Mouse (Mus musculus): Measurements from ENCODE around the gene Jazf1.

Jazf1 gene

DNA sequence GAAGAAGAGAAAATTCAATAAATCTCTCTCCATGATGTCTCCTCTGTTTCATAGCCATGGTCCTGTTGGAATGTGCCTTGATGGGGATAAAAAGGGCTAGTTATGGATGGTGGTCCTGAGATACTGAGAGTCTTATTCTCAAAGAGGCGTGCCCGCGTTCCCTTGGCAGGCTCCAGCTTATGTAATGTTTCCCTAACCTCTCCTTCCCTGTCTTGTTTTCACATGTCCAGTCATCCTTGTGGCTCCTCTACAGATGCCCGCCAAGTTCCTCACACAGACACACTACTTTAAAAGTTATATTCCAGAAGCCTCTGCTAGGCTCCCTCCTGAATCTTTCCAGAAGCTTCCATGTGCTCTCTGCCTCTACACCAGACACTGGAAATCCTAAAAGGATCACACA lies 151.0 kb downstream of the Jazf1 start:
- intact Hi-C loops (cut with DNase I): loop anchor here (5.0 to 10.0 kb wide), 3 partner anchors 183 to 660 kb away; no protein-coding TSS in a partner anchor

GRCm38 (mm10) chr6:52916836-52917376 lies 151.5 kb downstream of the Jazf1 start:
- intact Hi-C loops (cut with DNase I): loop anchor here (5.0 to 10.0 kb wide), 3 partner anchors 182 to 660 kb away; no protein-coding TSS in a partner anchor

GRCm38 (mm10) chr6:52914921-52915320 lies 153.5 kb downstream of the Jazf1 start:
- intact Hi-C loops (cut with DNase I): loop anchor here (5.0 to 10.0 kb wide), 3 partner anchors 180 to 658 kb away; no protein-coding TSS in a partner anchor

DNA sequence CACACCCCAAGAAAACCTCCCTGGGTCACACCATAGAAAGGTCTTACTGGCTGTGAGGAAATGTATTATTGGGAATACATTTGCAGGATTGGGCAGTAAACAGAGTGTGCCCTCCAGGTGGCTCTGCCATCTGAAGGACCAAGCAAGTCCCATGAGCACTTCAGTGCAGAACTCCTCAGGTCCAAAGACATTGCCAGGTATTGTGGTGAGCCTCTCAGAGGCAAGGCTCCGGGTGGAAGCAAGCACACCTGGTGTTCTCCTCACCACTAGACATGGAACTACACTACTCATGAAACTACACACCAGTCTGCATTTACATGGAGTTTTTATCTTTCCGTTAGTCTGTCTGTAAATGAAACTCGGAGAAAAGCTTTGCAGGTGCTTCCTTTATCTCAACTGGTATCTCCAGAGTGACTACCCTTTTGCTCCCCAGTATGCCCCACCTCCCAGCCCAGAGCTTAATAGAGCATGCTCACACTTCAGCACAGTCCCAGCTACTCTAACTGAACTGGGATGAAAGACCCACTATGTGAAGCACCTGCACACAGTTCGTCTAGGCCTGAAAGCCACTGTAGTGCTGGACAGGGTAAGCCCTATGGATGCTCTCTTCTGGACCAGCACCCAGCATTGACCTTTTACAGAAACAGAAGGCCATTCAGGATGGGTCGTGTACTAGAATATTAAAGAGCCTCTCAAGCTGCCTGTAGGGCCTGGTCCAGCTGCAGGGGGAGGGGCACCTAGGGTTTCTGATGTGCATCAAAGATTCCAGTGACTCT lies 156.1 kb downstream of the Jazf1 start:
- intact Hi-C loops (cut with DNase I): loop anchor here (10.0 kb wide), 2 partner anchors 178 to 248 kb away; no protein-coding TSS in a partner anchor

GRCm38 (mm10) chr6:52906801-52907200 lies 161.6 kb downstream of the Jazf1 start:
- intact Hi-C loops (cut with DNase I): no loop called here

DNA sequence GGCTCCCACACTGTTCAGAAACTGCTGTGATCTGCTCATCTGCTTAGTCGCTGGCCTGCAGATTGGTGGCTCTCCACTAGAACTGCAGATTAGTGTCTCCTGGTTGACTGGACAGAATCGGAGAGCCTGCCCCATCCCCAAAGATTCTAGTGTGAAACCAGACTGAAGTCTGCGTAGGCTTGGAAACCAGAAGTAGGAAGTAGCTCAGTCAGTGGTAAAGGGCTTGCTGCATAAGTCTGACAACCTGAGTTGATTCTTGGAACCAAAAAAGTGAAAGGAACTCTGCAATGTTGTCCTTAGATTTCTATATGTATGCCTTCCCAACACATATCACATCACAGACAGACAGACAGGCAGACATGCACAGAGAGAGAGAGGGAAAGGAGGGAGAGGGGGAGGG lies 163.3 kb downstream of the Jazf1 start:
- intact Hi-C loops (cut with DNase I): no loop called here

DNA sequence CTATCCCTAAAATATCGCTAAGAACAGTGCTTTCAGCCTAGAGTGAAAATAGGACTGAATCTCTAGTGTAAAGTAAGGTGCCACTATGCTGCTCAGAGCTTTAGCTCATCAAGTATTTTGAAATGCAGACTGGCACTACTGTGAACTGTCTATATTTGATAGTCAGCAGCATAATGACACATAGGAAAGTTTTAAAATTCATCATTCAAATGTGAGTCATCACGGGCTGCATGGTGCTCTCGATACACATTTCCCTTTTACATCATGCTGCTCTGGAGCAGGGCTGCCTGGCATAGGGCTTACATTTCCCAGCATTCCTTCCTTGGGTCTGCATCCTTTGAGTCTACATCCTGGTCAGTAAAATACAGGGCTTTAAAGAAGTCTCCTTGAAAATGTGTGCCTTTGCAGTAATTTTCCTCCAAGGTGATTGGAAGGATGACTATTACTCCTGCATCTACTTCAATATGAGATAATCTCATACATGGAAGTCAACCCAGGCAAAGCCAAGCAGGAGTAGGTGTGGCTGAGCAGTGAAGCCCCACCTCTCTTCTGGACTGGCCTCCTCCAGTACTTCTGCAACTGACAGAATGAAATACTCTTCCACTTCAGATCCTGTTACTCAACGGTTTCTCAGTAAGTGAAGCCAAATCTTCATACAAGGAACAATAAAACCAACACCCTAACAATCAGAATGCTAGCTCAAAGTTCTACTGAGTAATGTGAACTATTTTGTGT lies 165.0 kb downstream of the Jazf1 start:
- intact Hi-C loops (cut with DNase I): no loop called here

DNA sequence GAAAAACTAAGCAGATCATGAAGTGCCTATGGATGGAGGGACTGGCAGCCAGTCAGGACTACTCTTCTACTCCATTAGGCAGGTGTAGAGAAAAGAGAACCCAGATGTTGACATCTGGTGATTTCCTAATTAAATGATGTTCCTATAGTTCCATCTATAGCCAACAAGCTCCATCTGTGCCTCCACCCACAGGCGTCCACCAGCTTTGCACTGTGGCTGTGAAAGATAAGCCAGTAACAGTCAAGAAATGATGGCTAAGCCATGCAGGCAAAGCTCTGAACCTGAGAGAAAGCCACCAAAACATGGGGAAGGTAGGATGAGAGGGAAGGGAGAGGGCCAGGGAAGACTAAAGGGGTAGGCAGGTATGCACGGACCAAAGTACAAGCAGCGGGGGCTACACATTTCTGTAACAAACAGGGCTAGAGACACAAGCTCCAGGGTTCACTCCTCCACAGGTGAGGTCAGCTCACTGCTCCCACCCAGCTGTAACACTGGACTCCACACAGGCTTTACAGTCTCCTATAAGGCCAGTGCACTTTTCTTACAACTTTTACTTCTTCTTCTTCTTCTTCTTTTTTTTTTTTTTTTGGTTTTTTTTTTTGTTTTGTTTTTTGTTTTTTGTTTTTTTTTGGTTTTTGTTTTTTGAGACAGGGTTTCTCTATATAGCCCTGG lies 168.7 kb downstream of the Jazf1 start:
- intact Hi-C loops (cut with DNase I): no loop called here

- intact Hi-C loops (cut with DNase I): no loop called here
These were observed 173.4 kb downstream of the Jazf1 start for GRCm38 (mm10) chr6:52895075-52895474.

- intact Hi-C loops (cut with DNase I): no loop called here
These were observed 174.0 kb downstream of the Jazf1 start for GRCm38 (mm10) chr6:52894501-52894823.

DNA sequence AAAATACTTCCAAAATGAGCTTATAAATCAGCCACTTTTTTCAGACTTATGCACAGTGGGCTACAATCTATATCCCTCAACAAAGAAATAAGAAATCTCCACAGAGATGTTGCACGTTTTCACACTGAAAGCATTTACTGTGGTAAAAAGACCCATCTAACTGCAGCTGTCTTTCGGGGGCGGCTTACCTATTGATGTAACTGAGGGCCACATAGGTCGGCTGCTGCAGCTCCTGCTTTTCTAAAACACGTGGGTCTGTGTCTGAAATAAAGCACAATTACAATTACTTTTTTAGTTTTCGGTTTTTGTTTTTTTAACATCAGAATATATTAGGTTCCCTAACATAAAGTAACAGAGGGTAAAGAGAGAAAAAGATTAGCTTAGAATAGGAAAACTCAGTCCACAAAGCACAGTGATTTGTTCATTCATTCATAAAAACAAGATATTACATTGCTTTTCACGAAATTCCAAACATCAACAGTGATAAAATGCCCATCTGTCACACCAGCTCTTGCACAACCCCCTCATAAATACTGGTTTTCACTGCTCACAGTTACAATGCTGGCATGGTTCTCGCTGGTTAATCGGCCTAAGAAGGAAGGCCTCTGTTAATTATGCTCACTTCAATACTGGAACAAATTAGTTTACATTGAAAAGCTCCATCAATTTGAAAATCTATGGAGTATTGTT lies 174.5 kb downstream of the Jazf1 start:
- intact Hi-C loops (cut with DNase I): no loop called here

GRCm38 (mm10) chr6:52892978-52893377 lies 175.5 kb downstream of the Jazf1 start:
- intact Hi-C loops (cut with DNase I): no loop called here

- intact Hi-C loops (cut with DNase I): no loop called here
These were observed 180.8 kb downstream of the Jazf1 start for GRCm38 (mm10) chr6:52887541-52888203.

- intact Hi-C loops (cut with DNase I): no loop called here
These were observed 184.7 kb downstream of the Jazf1 start for GRCm38 (mm10) chr6:52883773-52884172.

DNA sequence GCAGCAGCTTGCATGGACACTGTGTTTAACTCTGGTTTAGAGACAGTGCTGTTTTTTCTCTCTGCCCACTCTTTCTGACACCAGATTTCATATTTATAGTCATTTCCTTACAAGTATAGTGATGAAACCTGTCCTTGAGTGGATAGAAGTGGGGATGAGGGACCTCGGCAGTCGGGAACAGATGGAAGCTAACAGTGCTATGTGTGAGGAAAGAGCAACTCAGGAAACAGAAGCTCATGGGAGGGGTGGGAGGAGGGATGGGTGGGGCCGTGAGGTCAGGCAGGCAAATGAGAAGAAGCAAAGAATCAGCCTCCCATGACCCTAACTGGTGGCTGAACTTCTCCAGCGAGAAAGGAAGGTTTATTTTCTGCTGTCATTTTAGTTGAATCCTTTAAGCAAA lies 191.3 kb downstream of the Jazf1 start:
- intact Hi-C loops (cut with DNase I): no loop called here

DNA sequence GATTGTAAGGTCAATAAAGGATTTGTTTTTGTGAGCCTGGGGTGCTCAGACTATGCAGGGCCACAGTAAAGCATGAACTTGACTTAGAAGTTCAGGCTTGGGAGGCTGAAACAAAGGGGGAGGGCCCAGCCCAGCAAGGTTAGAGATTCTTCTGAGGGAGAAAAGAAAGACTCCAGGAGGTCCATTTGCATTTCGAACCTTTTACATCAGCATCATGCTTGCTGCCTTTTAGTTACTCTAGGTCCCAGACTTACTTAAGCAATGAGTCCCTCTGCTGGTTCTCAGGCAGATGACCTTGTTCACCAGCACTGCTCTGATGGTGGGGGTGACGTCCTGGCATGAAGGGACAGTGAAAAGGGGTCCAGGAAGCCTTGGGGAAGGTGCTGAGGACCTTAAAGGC lies 197.1 kb downstream of the Jazf1 start:
- intact Hi-C loops (cut with DNase I): no loop called here

- intact Hi-C loops (cut with DNase I): no loop called here
These were observed 199.2 kb downstream of the Jazf1 start for GRCm38 (mm10) chr6:52869252-52869651.

DNA sequence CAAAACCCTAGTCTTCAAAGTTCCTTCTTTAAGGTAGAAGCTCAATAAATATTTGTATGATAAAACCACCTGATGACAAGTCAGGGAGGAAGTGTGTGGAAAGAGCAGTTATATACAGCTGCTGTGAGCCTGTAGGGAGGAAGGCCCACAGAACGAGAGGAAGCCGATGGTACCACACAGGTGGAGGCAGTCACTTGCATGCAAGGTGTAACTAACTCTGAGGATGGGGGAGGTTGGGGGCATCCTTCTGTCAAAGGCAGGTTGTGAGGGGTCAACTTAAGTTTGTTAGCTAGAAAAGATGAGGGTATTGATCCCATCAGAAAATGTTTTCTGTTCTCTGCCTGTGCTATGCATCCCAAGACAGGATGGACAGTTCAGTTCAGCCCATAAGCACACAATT lies 200.1 kb downstream of the Jazf1 start:
- intact Hi-C loops (cut with DNase I): no loop called here

- intact Hi-C loops (cut with DNase I): no loop called here
These were observed 206.5 kb downstream of the Jazf1 start for GRCm38 (mm10) chr6:52861928-52862327.

- intact Hi-C loops (cut with DNase I): no loop called here
These were observed 207.1 kb downstream of the Jazf1 start for GRCm38 (mm10) chr6:52861186-52861820.

Measured in adrenal gland (tissue).